Mouse (Mus musculus) right cerebral cortex, postnatal 36 days (tissue): ENCODE measurements around the gene Foxo1.

Source experiments
- DNase-seq, 2 experiments: peaks; one replicate each; pipeline ENCODE4 v3.0.0; 2022; ENCODE audit warnings: low spot score in 2 of 2, mixed read lengths in 1 of 2

Gene Foxo1

DNA sequence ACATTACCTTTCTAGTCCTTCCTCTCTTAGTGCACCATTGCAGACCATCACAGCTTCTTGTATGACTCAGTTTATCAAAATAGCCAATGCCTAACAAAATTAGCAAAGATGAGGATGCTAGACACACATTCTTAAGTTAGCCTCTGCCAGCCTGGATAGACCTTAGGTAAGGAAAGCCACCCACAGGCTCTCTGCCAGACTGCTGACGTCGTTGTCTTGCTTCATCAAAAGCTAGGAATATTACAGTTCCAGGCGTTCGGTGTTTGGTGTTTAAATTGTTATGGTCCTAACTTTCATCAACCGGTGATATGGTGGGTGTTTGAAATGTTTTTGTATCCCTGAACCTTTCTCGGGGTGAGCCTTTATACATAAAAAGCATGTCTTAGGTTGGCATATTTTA, 96.4 kb downstream of the Foxo1 start:
- no peak for DNase-seq

DNA sequence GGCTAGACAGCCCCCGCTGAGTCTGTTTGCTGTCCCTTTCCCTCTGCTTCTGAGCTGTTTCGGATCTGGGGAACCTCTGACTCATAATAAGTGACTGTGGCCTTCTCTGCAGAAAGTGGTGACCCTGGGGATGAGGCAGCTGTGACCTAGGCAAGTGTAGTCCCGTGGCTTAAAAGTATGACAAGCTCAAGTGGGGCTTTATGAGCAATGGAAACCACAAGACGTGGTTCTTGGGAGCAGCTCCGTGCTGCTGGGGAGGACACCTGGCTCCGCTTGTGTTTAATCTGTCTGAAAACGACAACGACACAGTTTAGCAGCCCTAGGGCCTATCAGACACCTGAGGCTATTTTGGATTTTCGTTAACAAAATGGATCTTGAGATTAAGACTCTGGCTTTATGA, 101.1 kb downstream of the Foxo1 start:
- DNase-seq: no peak

- DNase-seq: no peak
Observed at GRCm38 (mm10) chr3:52369881-52370428, 101.8 kb downstream of the Foxo1 start.

GRCm38 (mm10) chr3:52376974-52377373, 108.8 kb downstream of the Foxo1 start:
- DNase-seq: no peak

GRCm38 (mm10) chr3:52383351-52383750, 115.2 kb downstream of the Foxo1 start:
- DNase-seq: no peak

DNA sequence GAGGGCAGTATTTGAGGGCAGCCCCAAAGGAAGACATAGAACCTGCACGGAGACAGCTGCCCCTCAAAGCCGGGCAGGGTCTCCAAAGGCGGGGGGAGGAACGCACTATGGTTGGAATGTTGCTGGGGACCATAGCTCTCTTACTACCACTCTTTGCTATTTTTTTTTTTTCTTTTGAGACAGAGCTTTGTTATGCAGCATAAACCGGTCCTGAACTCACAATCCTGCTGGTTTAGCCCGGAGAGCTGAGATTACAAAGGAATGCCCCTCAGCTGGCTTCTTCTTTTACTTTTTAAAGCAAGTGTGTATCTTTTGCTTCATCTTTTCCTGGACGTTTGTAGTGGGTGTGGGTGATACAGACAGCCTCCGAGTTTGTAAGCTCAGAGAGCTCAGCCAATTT, 118.2 kb downstream of the Foxo1 start:
- DNase-seq: no peak

DNA sequence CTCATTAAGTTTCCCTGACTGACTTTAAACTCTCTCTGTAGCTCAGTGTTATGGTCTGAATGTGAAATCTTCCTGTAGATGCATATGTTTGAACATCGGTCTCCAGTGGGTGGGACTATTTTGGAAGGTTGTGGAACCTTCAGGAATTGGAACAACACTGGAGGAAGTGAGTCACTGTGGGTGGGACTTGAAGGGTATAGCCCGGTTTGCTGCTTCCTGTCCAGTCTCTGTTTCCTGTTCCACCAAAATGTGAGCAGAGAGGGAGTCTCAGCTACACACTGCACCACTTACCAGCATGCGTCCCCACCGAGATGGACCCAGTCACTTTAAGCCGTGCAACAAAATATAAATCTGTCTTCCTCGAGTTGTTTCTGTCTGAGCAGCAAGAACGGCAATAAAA, 122.2 kb downstream of the Foxo1 start:
- DNase-seq: no peak

DNA sequence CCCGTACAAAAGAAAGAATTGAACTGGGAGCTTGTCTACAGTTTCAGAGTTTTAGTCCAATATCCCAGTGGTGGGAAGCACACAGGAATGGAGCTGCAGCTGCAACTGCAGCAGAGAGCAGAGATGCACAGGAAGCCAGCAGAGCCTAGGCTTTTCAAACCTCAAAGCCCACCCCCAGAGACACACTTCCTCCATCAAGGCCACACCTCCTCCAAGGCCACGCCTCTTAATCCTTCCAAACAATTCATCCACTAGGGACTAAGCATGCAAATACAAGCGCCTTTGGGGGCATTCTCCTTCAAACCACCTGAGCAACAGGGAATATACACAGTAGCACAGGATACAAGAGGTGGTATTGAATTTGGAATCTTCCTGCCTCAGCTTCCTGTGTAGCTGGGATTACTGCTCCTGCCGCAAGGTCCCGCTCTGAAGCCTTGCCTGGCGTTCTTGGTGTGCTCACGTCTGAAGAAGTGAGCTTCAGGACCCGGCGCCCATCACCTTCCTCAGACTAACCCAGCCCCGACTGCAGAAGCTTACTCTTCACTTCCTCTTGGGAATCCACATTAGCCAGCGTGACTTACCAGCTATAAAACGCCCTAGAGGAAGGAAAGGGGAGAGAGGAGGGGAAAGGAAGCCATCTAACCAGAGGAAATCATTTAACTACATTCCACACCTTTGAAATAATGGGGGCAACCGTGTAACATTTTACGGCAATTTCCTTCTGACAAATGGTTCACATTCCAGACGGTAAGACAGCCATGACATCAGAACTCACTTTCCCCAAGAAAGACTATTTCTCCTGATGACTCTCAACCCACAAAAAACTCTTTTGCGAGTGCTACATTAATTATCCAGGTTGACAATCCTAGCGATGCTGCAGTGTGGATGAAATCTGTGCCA, 122.9 kb downstream of the Foxo1 start:
- DNase-seq: no peak

- DNase-seq: no peak
Observed at GRCm38 (mm10) chr3:52391897-52392296, 123.8 kb downstream of the Foxo1 start.

GRCm38 (mm10) chr3:52392521-52392920, 124.4 kb downstream of the Foxo1 start:
- no peak for DNase-seq

GRCm38 (mm10) chr3:52393171-52393570, 125.0 kb downstream of the Foxo1 start:
- DNase-seq: no peak

- DNase-seq: no peak
Observed at GRCm38 (mm10) chr3:52396121-52396731, 128.1 kb downstream of the Foxo1 start.

DNA sequence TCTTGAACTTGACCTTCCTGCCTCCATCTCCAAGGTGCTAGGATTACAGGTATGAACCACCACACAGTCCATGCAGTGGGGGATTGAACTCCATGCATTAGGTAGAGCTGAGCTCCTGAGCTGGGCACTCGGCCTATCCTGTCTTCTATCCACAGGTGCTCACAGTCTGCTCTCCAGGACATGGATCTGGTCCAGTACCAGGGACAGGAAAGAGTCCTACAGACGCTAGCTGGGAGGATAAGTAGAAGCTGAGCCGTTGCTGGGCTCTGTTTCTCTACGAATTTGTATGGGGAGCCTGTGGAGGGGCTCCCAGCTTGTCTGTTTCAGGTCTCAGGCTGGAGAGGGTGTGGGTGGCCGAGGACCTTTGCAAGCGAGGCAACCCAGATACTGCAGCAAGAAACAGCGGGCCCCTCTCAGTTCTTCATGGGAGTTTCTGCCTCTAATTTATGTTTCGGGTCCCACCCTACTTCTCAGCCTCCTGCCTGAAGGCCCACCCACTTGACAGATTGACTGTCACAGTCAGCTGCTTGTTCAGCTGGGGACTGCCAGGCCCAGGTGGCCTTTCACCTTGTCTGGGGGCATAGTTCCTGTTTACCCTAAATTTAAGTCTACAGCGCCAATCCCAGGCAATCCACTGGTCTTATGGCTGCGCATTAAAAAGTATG, 128.9 kb downstream of the Foxo1 start:
- no peak for DNase-seq

GRCm38 (mm10) chr3:52397961-52398360, 129.8 kb downstream of the Foxo1 start:
- no peak for DNase-seq

DNA sequence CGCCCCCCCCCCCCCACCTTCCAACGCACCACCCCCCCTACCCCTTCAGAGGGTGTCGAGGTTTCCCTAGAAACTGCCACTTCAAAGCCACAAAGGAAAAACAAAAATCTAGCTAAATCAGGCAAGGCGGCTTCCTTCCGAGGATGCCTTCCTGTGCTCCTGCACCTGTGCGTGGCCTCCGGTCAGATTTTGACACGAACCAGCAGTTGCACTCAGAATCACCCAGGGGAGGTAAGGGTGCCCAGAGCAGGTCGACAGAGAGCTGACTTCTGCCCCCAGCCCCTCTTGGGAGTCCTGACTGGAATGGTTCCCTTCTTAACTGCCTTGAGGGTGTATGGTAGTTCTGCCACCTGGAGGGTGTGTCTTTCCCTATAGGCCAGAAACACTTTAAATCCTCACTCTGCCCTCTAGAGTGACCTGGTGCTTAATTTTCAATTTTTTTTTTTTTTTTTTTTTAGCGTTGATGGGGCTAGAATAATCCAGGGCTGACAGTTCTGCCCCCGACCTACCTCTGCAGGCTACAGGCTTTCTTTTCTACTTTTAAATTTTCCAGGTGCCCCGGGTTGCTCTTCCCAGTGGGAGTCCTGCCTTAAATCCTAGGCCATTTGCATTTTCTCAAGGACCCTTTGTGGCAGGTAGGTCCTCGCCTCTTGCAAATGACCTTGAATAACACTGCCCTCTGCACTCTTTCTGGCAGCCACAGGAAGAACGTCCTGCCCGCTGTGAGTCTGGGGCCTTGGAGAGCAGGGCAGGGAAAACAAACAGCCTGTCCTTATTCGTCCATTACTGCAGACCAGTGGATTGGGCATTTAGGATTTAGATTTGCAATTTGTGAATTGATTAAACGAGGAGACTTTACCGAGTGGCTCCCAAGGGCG, 132.4 kb downstream of the Foxo1 start:
- no peak for DNase-seq

- peak; percentile 27 to 31 for DNase-seq
Observed at GRCm38 (mm10) chr3:52401162-52401928, 133.2 kb downstream of the Foxo1 start.
